Mouse (Mus musculus) myocyte (in vitro differentiated cells): ENCODE measurements around the gene Acadvl. TPM values are rescaled to one million over a fixed set of nuclear protein-coding genes. Genes with fewer than 3 reads are reported as not detected.

Experiments used
- H3K27me3 ChIP-seq: one replicate; pipeline ENCODE4 v1.6.1; 2011; ENCODE audit not compliant: control insufficient read depth, insufficient read depth, insufficient read length
- H3K36me3 ChIP-seq: one replicate; pipeline ENCODE4 v1.6.1; 2011; ENCODE audit not compliant: control insufficient read depth, insufficient read depth
- H3K4me2 ChIP-seq: one replicate; pipeline ENCODE4 v1.6.1; 2011; ENCODE audit warnings: low read depth, control low read depth
- H3K4me3 ChIP-seq: one replicate; pipeline ENCODE4 v1.5.1; 2011; ENCODE audit warnings: mild to moderate bottlenecking, control low read depth, moderate library complexity
- H3K79me2 ChIP-seq: one replicate; pipeline ENCODE4 v1.6.1; 2011; ENCODE audit not compliant: control insufficient read depth, insufficient read depth
- H3ac ChIP-seq: one replicate; pipeline ENCODE4 v1.6.1; 2011; ENCODE audit not compliant: control insufficient read depth, insufficient read length
- CEBPB ChIP-seq: IDR thresholded peaks from 2 replicates; pipeline ENCODE4 v1.6.1; 2011; ENCODE audit warnings: mild to moderate bottlenecking, moderate library complexity; ENCODE audit not compliant: poor library complexity, insufficient read depth, severe bottlenecking
- E2F4 ChIP-seq: IDR thresholded peaks from one replicate; pipeline ENCODE4 v1.6.1; 2011; ENCODE audit warnings: mild to moderate bottlenecking, control low read depth, moderate library complexity; ENCODE audit not compliant: insufficient read depth
- MAX ChIP-seq: IDR thresholded peaks from one replicate; pipeline ENCODE4 v1.6.1; 2011; ENCODE audit warnings: low read depth, mild to moderate bottlenecking, control low read depth
- MYOD1 ChIP-seq, 3 experiments: IDR thresholded peaks; one replicate each; pipeline ENCODE4 v1.6.1; 2011; ENCODE audit warnings: control low read depth in 2 of 3, low read depth in 2 of 3, mild to moderate bottlenecking in 2 of 3, moderate library complexity in 1 of 3; ENCODE audit not compliant: insufficient read length in 2 of 3, control insufficient read depth in 1 of 3
- MYOG ChIP-seq, 3 experiments: IDR thresholded peaks; one replicate each; pipeline ENCODE4 v1.6.1; 2011; ENCODE audit warnings: control low read depth in 2 of 3, low read depth in 2 of 3, mild to moderate bottlenecking in 2 of 3; ENCODE audit not compliant: insufficient read length in 2 of 3, control insufficient read depth in 1 of 3, insufficient read depth in 1 of 3
- POLR2A ChIP-seq: IDR thresholded peaks from one replicate; pipeline ENCODE4 v1.6.1; 2011; ENCODE audit warnings: low read depth, mild to moderate bottlenecking, control low read depth, moderate library complexity; ENCODE audit not compliant: insufficient read length
- POLR2AphosphoS2 ChIP-seq: IDR thresholded peaks from one replicate; pipeline ENCODE4 v1.6.1; 2011; ENCODE audit warnings: low read depth, control low read depth; ENCODE audit not compliant: insufficient read length
- REST ChIP-seq: IDR thresholded peaks from one replicate; pipeline ENCODE4 v1.6.1; 2011; ENCODE audit warnings: mild to moderate bottlenecking, control low read depth, moderate library complexity; ENCODE audit not compliant: insufficient read depth, insufficient read length
- SRF ChIP-seq: IDR thresholded peaks from one replicate; pipeline ENCODE4 v1.6.1; 2011; ENCODE audit warnings: low read depth; ENCODE audit not compliant: control insufficient read depth, insufficient read length
- TCF12 ChIP-seq: IDR thresholded peaks from one replicate; pipeline ENCODE4 v1.6.1; 2011; ENCODE audit warnings: mild to moderate bottlenecking, control low read depth; ENCODE audit not compliant: poor library complexity, insufficient read depth, severe bottlenecking
- TCF3 ChIP-seq: IDR thresholded peaks from one replicate; pipeline ENCODE4 v1.6.1; 2011; ENCODE audit warnings: low read depth, control low read depth; ENCODE audit not compliant: insufficient read length
- USF1 ChIP-seq: IDR thresholded peaks from one replicate; pipeline ENCODE4 v1.6.1; 2011; ENCODE audit warnings: low read depth, mild to moderate bottlenecking, control low read depth, moderate library complexity
- polyA plus RNA-seq: library from polyadenylated mRNA; unstranded; fragments of >200 nt; fragmentation: generic; extraction: Trizol; gene quantifications from one replicate; pipeline ENCODE4 v1.2.1, GENCODE M21; 2012; ENCODE audit warnings: missing spikeins

Acadvl gene
- polyA plus RNA-seq, 1 experiment, result 130 TPM

GRCm38 (mm10) chr11:70000396-70000898, 14.8 kb downstream of the Acadvl start, which contains the start of gene Dvl2:
Gene Dvl2, plus strand, starts transcription at chr11:70000595.
- peaks cover 61% of the 10 kb centered on the region for H3K79me2 ChIP-seq
- peak within 1 kb of the TSS; percentile 72 for H3K4me3 ChIP-seq
- no peaks in the 10 kb centered on the region for H3K27me3 ChIP-seq
- peak; percentile 99 for TF ChIP-seq POLR2A
- peak; percentile 100 for TF ChIP-seq POLR2AphosphoS2
- TF ChIP-seq TCF3, result no peak
- peak; percentile 99 for TF ChIP-seq USF1
- peak; percentile 30 for TF ChIP-seq MAX
- TF ChIP-seq SRF, result peak; percentile 74
- TF ChIP-seq MYOG (IDR thresholded peaks at IDR 0.05; ENCODE audit: control insufficient read depth in 1 of 3, insufficient read depth in 1 of 3, insufficient read length in 2 of 3, low read depth in 2 of 3), result peak in 1 of 3 experiments; percentile 61
- 0 out of 2 replicates have a peak, but pooled peaks have one; percentile 4 for TF ChIP-seq CEBPB
- no peak for TF ChIP-seq TCF12
- no peak for TF ChIP-seq E2F4
- TF ChIP-seq MYOD1 (IDR thresholded peaks at IDR 0.05; ENCODE audit: control insufficient read depth in 1 of 3, insufficient read length in 2 of 3, low read depth in 2 of 3), result peak in 1 of 3 experiments; percentile 18
- TF ChIP-seq REST, result no peak
- H3ac ChIP-seq, result peak within 1 kb of the TSS; percentile 49
- H3K4me2 ChIP-seq, result peak within 1 kb of the TSS; percentile 95
- H3K36me3 ChIP-seq, result peaks cover 25% of the 10 kb centered on the region

GRCm38 (mm10) chr11:69999666-70000065, 15.5 kb downstream of the Acadvl start:
- TF ChIP-seq MYOG (IDR thresholded peaks at IDR 0.05; ENCODE audit: control insufficient read depth in 1 of 3, insufficient read depth in 1 of 3, insufficient read length in 2 of 3, low read depth in 2 of 3), result no peak
- TF ChIP-seq SRF, result no peak
- TF ChIP-seq REST, result no peak
- TF ChIP-seq POLR2AphosphoS2, result no peak
- no peak for TF ChIP-seq TCF12
- TF ChIP-seq E2F4, result no peak
- no peak for TF ChIP-seq USF1
- no peak for TF ChIP-seq CEBPB
- TF ChIP-seq MAX, result no peak
- TF ChIP-seq MYOD1 (IDR thresholded peaks at IDR 0.05; ENCODE audit: control insufficient read depth in 1 of 3, insufficient read length in 2 of 3, low read depth in 2 of 3), result no peak
- Histone ChIP-seq H3K36me3 (peaks cover 24% of the 10 kb centered on the region), H3K4me3 (peak overlapping the region; percentile 72), H3K4me2 (peak overlapping the region; percentile 38), H3K79me2 (peaks cover 64% of the 10 kb centered on the region), H3K27me3 (no peaks in the 10 kb centered on the region), H3ac (no peak overlapping the region)

GRCm38 (mm10) chr11:69998567-69999491, 16.4 kb downstream of the Acadvl start:
- Histone ChIP-seq H3K27me3 (no peaks in the 10 kb centered on the region), H3ac (no peak overlapping the region), H3K36me3 (peaks cover 32% of the 10 kb centered on the region), H3K79me2 (peaks cover 65% of the 10 kb centered on the region), H3K4me3 (no peak overlapping the region), H3K4me2 (no peak overlapping the region)
- TF ChIP-seq USF1 (no peak), TCF12 (no peak), MAX (no peak), REST (no peak), MYOD1 (IDR thresholded peaks at IDR 0.05; ENCODE audit: control insufficient read depth in 1 of 3, insufficient read length in 2 of 3, low read depth in 2 of 3) (no peak), CEBPB (no peak), MYOG (IDR thresholded peaks at IDR 0.05; ENCODE audit: control insufficient read depth in 1 of 3, insufficient read depth in 1 of 3, insufficient read length in 2 of 3, low read depth in 2 of 3) (no peak), E2F4 (no peak), POLR2A (no peak), POLR2AphosphoS2 (no peak), TCF3 (no peak), SRF (no peak)

DNA sequence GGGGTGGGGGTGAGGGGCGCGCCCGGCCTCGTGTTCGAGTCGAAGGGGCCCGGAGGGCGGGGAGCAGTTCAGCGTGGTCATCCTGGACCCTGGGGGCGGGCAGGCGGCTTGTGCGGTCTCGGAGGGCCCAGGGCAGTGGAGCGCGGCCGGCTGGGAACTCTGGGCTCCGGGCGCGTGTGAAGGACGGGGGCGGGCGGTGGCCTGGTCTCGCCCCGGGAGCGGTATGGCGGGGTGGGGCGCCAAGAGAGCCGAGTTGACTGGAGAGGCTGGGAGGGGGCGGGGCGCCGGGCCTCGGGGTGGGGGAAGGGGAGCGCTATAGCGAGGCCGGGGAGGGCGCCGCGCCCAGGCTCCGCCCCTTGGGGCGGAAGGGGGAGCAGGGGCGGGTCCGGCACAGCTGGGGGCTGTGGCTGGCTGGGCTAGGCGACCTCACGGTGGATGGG, 18.1 kb downstream of the Acadvl start:
- TF ChIP-seq POLR2AphosphoS2, result peak; percentile 94
- peak in 2 of 3 experiments; percentile 26 to 54 for TF ChIP-seq MYOG (IDR thresholded peaks at IDR 0.05; ENCODE audit: control insufficient read depth in 1 of 3, insufficient read depth in 1 of 3, insufficient read length in 2 of 3, low read depth in 2 of 3)
- no peak for TF ChIP-seq CEBPB
- no peak for TF ChIP-seq USF1
- peak; percentile 94 for TF ChIP-seq POLR2A
- TF ChIP-seq MYOD1 (IDR thresholded peaks at IDR 0.05; ENCODE audit: control insufficient read depth in 1 of 3, insufficient read length in 2 of 3, low read depth in 2 of 3), result peak in 1 of 3 experiments; percentile 35

More for the DNA sequence above, 18.1 kb downstream of the Acadvl start:
- peak overlapping the region; percentile 100 for H3K4me3 ChIP-seq
- peak overlapping the region; percentile 77 for H3ac ChIP-seq
- H3K79me2 ChIP-seq, result peaks cover 63% of the 10 kb centered on the region
- no peaks in the 10 kb centered on the region for H3K27me3 ChIP-seq
- peaks cover 33% of the 10 kb centered on the region for H3K36me3 ChIP-seq
- peak overlapping the region; percentile 74 for H3K4me2 ChIP-seq
